Mouse (Mus musculus): Measurements from ENCODE around the gene Smarca2. TPM values are rescaled to one million over a fixed set of nuclear protein-coding genes. Genes with fewer than 3 reads are reported as not detected.
"Not testable (repeated sequence)": the region's sequence is repeated elsewhere in the genome, so short reads cannot be mapped to it uniquely, and the experiment has no call there.

Smarca2 gene
- total RNA-seq, 4 experiments from 2014 or later = 198 to 256 (median 233) TPM

DNA sequence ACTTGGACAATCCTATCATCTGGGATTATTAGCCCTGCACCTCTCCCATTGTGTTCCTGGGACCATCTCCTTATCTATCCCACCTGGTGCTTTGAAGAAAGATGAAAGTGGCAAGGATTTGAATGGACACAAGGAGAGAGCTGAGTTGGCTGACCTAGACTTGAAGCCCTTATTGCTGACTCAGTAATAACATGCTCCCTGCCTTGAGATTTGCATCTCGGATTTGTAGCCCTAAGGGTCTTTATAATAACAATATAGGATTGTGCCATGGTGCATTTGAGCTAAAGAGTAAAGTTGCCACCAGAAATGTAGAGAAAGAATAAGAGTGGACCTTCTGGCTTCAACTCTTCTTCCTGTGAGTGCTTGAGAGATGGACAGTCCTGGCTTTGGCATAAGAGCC lies 11.4 kb downstream of the Smarca2 start:
- no peak for DNase-seq (ENCODE audit: low spot score in 2 of 2)

DNA sequence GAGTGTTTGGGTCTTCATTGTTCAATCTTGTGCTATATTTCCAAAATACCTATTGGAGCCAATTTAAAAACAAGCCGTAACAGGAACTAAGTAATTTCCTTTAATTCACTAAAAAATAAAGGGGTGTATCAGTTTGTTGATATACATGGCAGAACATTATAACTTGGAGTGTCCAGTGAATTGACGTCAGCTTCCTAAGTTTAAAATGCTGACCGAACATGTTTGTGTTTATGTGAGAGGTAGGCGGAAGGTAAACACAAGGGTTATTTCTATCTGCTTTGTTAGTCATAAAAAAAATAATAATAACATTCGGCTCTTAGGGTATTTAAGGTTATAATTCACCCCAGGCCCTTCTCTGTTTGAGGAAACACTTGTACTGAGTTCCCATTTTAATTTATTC lies 12.4 kb downstream of the Smarca2 start:
- no peak for DNase-seq (ENCODE audit: low spot score in 2 of 2)

DNA sequence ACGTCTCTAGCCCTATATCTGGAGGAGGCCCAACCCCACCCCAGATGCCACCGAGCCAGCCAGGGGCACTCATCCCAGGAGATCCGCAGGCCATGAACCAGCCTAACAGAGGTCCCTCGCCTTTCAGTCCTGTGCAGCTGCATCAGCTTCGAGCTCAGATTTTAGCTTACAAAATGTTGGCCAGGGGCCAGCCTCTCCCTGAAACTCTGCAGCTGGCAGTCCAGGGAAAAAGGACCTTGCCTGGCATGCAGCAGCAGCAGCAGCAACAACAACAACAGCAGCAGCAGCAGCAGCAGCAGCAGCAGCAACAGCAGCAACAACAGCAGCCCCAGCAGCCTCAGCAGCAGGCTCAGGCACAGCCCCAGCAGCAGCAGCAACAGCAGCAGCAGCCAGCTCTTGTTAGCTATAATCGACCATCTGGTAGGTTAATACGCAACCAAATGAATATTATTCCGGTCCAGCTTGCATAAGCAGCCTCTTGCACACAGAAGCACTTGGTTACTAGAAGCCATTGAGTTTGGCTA lies 25.9 kb downstream of the Smarca2 start:
- peak; percentile 27 to 30 for DNase-seq (ENCODE audit: low spot score in 2 of 2)

DNA sequence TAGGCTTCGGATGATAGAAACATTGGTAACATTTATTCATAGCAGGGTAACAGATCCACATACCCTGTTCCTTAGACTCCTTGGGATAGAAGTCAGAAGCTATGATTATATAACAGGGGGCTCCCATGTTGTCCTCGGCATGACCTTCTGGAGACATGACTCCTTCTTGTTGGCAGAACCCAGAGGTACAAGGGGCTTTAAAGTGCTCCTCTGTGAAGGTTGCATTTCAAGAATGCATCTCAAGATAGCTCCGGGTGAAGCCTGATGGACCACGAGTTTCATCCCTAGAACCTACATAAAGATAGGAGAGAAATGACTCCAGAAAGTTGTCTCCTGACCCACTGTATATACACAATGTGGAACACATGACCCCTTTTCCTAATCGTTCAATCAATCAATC lies 27.4 kb downstream of the Smarca2 start:
- DNase-seq (ENCODE audit: low spot score in 2 of 2) = no peak

DNA sequence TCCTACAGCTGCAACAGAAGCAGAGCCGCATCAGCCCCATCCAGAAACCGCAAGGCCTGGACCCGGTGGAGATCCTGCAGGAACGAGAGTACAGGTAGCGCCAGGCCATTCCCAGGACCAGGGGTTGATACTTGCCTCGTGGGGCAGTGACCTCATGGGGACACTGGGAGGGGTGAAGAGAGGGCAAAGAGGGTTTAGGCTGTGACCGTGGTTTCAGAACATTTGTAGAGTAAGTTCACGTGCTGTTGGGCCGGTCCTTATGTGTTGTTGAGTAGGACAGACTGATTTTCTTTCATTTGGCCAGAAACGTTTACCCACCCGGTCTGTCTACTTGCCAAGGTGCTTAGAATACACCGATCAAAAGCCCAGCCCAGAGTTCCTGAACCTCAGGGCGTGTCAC lies 35.7 kb downstream of the Smarca2 start:
- DNase-seq (ENCODE audit: low spot score in 2 of 2) = no peak

DNA sequence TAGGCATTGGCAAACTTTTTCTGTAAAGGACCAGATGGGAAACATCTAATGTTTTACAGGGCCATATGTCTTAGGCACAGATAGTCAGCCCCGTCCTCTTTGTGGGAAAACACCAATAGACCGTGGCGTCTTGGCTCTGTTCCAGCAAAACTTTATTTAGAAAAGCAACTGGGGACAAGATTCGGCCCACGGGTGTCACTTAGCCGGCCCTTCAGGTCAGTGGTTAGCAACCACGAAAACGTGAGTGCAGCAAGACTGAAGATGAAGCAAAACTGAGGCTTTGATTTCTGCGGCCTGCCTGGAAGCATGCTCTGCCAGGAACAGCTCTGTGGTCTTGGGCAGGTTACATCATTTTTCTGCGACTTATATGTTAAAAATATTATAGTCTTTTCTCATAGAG lies 36.4 kb downstream of the Smarca2 start:
- DNase-seq (ENCODE audit: low spot score in 2 of 2) = no peak

DNA sequence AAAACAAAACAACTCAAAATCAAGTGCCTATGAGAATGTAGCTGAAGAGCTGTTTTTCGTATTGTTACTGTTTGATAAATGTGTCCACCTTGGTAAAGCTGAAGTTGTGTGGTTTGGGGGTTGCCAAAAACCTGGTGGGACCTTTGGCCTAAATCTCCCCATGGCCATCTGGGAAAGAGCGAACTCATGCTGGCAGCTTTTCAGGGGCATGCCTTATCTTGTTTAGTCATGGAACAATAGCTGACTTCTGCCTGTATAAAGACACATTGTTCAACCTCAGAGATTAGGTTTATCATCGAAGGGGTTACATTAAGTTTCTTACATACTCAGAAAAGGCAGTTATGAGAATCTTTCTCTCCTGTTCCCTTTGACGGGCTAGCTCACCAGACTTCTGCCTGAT lies 38.2 kb downstream of the Smarca2 start:
- no peak for DNase-seq (ENCODE audit: low spot score in 2 of 2)

DNA sequence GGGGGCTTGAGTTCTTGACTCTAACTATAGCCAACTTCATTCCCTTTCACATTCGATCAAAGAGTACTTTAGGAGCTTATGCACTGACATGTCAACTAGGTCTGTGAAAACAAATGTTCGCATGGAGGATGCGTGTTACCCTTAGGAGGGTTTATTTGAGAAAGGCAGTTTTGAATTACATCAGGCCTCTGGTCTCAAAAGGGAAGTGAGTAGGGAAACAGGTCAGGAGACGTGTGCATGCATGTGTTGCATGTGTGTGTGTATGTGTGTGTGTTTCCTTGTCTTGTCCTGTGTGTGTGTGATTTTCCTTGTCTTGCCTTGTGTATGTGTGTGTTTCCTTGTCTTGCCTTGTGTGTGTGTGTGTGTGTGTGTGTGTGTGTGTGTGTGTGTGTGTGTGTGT lies 39.1 kb downstream of the Smarca2 start:
- DNase-seq (ENCODE audit: low spot score in 2 of 2) = no peak

DNA sequence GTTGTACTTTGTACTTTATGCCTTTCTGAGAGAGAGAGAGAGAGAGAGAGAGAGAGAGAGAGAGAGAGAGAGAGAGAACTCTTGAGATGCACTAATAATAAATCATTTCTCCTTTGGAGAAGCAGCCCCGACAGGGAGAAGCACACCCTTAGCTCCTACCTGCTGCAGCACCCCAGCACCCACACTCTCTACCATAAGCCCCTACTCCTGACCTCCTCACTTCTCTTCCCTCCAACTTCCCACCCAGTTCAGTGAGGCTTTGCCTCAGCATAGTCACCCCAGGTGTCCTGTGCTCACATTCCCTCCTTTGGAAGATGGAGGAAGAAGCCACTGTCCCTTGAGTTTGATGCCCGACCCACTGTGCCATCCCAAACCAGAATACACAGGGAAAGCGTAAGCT lies 40.2 kb downstream of the Smarca2 start:
- no peak for DNase-seq (ENCODE audit: low spot score in 2 of 2)

DNA sequence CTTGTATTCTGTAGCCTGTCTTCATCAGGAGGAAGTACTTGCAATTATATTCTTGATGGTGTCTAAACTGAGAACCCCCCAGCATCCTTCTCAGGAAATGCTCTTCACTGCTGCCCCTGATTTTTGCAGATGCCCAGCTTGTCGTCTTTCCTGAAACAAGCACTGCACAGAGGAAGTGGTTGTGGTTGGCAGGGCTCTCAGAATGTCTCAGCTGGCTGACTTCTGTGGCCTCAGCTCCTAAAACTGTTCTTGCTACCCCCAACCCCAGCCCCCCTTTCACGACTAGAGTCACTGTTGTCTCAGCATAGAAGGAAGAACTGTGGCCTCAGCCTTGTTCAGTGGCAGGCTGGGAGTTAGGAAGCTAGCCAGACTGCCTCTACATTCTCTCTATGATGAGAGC lies 41.3 kb downstream of the Smarca2 start:
- no peak for DNase-seq (ENCODE audit: low spot score in 2 of 2)

DNA sequence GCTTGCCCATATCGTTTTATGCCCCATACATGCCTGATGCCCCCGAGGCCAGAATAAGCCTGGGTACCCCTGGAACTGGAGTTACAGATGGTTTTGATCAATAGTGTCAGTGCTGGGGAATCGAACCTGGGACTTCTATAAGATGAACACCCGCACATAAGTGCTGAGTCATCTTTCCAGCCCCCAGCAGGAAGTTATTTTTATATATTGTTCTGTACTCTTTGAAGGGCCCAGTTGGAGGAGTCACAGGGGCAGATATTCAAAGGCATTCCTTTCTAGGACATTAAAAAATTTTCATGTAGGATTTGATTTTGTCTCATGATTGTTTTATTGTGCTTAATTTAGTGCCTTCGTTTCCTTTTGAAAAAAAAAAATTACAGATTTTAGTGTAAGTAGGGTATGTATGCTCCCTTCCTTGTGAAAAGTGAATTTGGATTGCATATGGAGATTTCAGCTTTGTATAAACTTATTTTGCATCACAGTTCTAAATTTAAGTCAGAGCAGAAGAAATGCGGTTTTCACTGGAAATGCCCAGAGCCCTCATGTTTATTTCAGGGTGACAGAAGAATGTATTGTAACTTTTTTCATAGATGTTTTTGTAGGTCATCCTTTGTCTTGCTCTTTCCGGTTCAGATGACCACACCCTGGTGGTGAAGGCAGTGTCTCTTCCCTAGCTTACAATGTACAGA lies 45.9 kb downstream of the Smarca2 start:
- no peak for DNase-seq (ENCODE audit: low spot score in 2 of 2)

DNA sequence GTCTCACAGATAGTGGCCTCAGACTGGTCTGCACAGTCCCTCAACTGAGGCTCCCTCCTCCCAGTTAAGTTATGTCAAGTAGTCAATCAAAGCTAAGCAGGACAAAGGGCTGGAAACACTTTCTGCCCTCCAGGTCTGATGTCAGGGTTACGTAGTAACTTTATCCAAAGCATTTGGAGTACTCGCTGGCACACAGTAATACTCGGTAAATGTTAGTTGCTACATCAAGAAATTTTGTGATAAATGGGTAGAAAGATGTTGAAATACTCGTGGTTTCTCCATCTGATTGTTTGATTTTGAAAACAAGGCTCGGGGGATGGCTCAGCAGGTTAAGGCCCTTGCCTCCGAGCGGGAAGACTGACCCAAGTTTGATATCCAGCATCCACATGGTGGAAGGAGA lies 53.5 kb downstream of the Smarca2 start:
- no peak for DNase-seq (ENCODE audit: low spot score in 2 of 2)

DNA sequence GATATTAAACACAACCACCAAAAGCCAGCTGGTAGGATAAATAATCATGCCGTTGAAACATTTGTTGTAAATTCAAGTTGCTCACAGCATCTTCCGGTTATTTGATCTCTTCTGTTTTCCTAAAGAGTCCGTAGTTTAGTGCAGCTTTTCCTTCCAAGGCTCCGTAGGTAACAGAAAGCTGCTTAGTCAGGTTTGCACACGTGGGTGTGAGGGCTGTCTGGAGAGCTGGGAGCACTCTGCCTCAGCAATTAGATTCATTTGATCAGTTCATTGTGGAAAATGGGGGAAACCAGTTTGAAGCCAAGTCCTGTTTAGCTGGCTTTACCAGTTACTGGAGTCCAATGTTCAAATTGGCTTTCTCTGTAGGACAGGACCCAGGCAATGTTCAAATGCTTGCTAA lies 55.1 kb downstream of the Smarca2 start:
- DNase-seq (ENCODE audit: low spot score in 2 of 2) = no peak

DNA sequence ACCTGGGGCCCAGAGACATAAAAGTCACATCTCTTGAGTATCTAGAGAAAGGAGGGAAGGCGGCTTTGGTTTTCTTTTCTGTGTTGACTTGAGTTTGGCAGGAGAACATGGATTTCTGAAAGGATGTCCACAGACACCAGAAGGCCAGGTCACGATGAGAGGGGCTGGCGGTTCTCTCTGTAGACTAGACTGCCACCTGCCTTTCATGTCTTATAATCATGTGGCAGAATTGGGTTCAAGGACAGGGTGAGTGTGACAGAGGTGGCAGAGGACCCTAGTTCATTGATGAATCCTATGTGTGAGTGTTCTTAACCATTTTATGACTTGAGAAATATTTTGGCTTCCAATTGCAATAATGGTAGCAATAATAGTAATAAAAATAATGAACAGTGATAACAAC lies 56.3 kb downstream of the Smarca2 start:
- DNase-seq (ENCODE audit: low spot score in 2 of 2) = no peak

DNA sequence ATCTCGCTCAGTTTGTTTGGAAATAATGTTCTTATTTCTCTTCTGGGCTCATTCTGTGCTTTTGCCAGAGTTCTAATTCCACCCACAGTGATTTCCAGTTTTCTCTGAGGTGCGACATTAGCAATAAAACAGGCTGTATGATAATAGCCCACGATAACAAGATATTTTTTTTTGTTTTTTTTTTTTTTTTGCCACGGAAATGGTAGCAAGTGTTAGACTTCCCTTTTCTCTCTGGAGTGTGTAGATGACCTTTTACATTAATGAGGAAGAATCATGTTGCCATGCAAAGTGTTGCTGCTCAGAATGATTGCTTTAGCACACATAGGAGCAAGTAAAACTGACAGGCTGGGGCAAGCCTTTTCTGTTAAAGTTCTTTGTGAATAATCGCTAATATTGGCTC lies 61.5 kb downstream of the Smarca2 start:
- DNase-seq (ENCODE audit: low spot score in 2 of 2) = no peak

DNA sequence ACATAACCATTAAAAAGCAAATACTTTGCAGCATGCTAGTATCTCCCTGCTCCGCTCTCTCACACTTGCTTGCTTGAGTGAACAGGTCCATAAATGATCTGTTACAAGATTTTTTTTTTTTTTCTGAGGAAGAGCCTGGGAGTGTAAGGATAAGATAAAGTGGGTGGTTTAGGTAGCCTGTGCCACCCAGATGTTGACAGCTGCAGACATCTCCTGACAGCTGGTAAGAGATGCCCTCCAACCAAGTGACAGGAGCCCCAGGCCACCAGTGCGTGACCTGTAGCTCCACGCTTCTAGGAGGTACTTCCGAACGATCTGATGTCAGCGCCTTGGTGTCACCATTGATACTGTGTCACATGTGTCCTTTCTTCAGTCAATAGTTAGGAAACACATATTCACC lies 65.2 kb downstream of the Smarca2 start:
- DNase-seq (ENCODE audit: low spot score in 2 of 2) = no peak

DNA sequence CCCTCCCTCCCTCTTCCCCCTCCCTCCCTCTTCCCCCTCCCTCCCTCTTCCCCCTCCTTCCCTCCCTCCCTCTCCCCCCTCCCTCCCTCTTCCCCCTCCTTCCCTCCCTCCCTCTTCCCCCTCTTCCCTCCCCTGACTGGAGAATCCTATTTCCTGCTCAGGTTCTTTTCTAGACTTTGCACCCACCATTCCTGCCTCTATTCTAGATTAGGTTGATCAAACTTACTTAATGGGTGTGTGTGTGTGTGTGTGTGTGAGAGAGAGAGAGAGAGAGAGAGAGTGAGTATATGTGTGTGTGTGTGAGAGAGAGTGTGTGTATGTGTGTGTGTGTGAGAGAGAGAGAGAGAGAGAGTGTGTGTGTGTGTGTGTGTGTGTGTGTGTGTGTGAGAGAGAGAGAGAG lies 66.6 kb downstream of the Smarca2 start:
- DNase-seq (ENCODE audit: low spot score in 2 of 2) = not testable (repeated sequence)

DNA sequence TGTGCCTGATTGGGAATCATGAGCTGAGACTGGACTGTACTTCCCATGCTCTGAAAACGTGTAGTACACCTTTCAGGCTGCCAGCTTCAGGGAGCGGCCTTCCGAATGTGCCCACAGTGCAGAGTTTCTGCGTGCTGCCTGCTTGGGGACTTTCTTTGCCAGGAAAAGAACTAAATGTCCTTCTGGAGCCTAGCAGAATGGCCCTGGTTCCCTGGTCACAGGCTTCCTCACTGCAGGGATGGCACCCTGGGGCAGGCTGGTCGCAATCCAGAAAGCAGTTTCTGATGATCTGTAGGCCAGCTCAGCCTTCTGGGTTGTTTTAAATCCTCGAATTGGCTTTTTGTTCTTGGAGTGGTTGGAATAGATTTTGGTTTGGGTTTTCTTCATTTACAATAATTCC lies 71.1 kb downstream of the Smarca2 start:
- DNase-seq (ENCODE audit: low spot score in 2 of 2) = no peak

DNA sequence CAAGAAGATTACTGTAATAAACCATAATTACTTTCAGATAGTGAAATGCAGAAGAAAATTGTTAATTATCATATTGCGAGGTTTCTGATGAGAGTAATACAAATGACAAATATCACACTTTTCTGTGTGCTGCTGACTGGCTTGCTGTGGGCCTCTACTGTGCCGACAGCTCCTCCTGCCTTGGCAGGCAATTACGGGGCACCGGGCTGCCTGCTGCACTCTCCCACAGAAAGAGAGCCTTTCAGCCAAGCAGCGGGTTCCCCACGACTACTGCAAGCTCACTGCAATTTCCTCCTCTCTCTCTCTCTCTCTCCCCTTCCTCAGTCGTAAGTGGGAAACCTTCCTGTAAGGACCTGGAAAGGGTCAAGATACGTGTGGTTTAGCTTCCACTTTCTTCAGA lies 73.7 kb downstream of the Smarca2 start:
- no peak for DNase-seq (ENCODE audit: low spot score in 2 of 2)

DNA sequence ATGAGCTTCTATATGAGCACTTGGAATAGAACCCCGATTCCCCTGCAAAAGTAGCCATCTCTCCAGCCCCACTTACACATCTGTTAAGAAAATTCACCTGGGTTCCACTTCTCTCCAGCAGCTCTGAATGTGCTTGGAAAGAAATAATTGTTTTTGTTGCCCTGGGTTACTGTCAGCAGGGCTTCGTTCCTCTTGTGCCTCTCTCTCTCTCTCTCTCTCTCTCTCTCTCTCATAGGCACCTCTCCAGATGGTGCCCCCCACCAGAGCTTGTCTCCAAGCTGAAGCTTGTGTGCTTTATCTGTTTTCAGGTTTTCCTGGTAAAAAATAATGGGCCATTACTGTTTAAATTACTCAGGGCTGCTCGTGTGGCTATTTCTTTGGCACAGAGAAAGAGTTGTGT lies 74.8 kb downstream of the Smarca2 start:
- no peak for DNase-seq (ENCODE audit: low spot score in 2 of 2)

DNA sequence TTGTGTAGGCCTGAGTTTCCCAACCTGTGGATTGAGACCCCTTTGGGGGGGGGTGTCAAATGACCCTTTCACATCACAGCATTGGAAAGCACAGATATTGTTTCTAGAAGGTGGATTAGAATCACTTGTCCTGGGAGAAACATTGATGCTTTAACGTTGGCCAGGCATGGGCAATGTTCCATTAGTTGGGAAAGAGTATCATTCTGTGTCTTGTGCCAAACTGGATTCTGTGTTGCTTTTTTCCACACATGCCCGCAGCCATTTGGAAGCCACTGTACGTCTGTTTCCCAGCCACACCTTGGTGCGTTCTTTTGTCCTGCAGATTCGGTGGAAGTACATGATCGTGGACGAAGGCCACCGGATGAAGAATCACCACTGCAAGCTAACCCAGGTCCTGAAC lies 76.7 kb downstream of the Smarca2 start:
- no peak for DNase-seq (ENCODE audit: low spot score in 2 of 2)

DNA sequence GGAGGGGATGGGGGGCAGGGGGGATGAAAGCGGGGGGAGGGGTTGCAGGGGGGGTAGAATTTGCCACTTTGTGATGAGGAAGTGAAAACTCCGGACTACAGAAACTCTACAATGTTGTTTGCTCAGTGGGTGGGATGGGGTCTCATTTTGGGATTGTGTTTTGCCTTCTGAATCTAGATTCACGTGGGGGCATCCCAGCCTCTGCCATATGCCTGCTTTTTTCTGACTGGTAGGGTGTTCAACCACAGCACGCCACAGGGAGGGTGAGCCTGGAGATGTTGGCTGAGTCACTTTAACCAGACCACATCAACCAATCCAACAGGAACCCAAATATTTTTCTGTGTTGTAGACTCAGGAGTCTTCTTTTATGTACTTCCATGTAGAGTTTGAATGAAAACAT lies 77.3 kb downstream of the Smarca2 start:
- no peak for DNase-seq (ENCODE audit: low spot score in 2 of 2)

DNA sequence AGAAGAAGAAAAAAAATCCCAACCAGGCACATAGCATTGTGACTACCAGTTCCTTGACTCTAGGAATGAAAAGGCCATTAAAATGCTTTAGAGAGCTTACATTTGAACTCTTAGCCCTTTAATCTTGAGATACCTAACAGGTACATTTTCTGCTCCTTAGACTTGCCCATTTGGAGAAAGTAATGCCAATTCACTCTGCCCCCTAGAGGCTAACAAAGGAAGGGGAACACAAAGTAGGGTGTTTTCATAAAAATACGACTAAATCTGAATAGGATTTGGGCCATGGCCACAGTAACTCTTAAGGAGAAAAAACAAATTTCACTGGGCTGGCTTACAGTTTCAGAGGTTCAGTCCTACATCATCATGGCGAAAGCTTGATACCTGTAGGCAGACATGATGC lies 77.9 kb downstream of the Smarca2 start:
- DNase-seq (ENCODE audit: low spot score in 2 of 2) = no peak

DNA sequence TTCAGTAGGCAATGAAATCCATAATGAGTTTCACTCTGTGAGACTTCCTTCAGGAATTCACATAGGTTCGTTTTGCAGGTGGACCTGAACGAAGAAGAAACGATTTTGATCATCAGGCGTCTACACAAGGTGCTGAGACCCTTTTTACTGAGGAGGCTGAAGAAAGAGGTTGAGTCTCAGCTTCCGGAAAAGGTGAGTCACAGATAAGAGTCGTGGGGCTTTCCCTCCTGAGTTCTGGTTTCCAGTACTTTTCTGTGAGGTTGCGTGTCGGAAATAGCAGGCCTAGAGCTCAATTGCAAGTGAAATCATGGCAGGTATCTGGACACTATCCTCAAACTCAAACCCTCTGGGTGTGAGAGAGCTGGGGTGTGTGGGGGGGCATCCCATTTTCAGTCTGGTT lies 78.9 kb downstream of the Smarca2 start:
- no peak for DNase-seq (ENCODE audit: low spot score in 2 of 2)

Data from layer of hippocampus, adult 8-10 months (tissue).